ENCODE assay signal across 7 mouse cellular contexts in the genomic region with DNA sequence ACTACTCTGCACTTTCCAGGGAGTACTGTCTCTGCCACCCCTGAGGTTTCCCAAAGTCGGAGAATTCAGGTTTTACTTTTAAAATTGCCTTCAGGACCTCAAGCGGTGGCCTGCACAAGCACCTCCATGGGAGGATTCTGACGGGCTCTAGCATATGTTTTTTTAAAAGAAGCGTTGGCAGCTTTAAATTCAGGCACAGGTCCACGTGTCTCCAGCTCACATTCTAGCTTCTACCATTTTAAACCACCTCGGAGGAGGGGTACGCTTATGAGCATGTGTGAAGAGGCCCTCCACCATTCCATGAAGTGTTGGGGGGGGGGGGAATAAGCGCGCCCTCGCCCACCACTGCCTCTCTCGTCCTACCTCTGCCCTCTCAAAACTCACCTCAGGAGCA. TPM values are rescaled to one million over a fixed set of nuclear protein-coding genes. Genes with fewer than 3 reads are reported as not detected.
A peak's percentile ranks its signal among the peaks of the same experiment; 100 is the strongest.
DNase-seq lines count a peak whose midpoint lies in the region; ATAC-seq lines count a peak whose summit lies in the region.

No protein-coding gene starts in this region.

- WGBS in neural tube, embryonic 11.5 days, result 4% methylated on average over 11 of the region's 11 CpGs
- 2% methylated on average over 10 of the region's 11 CpGs for WGBS in midbrain, embryonic 12.5 days

- H3K27ac ChIP-seq in neural tube, embryonic 11.5 days (ENCODE audit: low read depth, low read length), result peak overlapping the region; percentile 98
- H3K27ac ChIP-seq in midbrain, embryonic 12.5 days (replicated peaks), result peak overlapping the region; percentile 92

- no peaks in the 10 kb centered on the region for H3K27me3 ChIP-seq in neural tube, embryonic 11.5 days (ENCODE audit: control insufficient read depth, insufficient read depth, low read length)
- H3K27me3 ChIP-seq in erythroblast, embryonic 14.5 days (ENCODE audit: control insufficient read depth), result no peaks in the 10 kb centered on the region
- H3K27me3 ChIP-seq in midbrain, embryonic 12.5 days, result no peaks in the 10 kb centered on the region

- peak overlapping the region; percentile 88 for H3K4me3 ChIP-seq in neural tube, embryonic 11.5 days (ENCODE audit: low read depth, low read length)
- peak overlapping the region; percentile 82 for H3K4me3 ChIP-seq in erythroblast, embryonic 14.5 days (replicated peaks)
- peak overlapping the region; percentile 86 for H3K4me3 ChIP-seq in midbrain, embryonic 12.5 days

- peak; percentile 36 for ATAC-seq in neural tube, embryonic 11.5 days (ENCODE audit: insufficient read depth, low FRiP score, low TSS enrichment)
- peak; percentile 38 for ATAC-seq in midbrain, embryonic 12.5 days (ENCODE audit: low FRiP score, low read depth)

- DNase-seq in neural tube, embryonic 11.5 days (ENCODE audit: low spot score), result no peak
- no peak for DNase-seq in neural tube, embryonic 10.5 days (ENCODE audit: extremely low spot score, low spot score)
- DNase-seq in adipocyte (ENCODE audit: low spot score), result peak; percentile 57
- DNase-seq in layer of hippocampus, adult 8-10 months (ENCODE audit: low spot score in 2 of 2), result peak; percentile 28 to 34
- no peak for DNase-seq in adrenal gland, postnatal 4 days (ENCODE audit: low spot score in 2 of 2)

- no peaks in the 10 kb centered on the region for H3K9me3 ChIP-seq in neural tube, embryonic 11.5 days (ENCODE audit: control insufficient read depth, low read length)
- H3K9me3 ChIP-seq in erythroblast, embryonic 14.5 days (ENCODE audit: control insufficient read depth, low read length), result no peaks in the 10 kb centered on the region
- H3K9me3 ChIP-seq in midbrain, embryonic 12.5 days, result no peaks in the 10 kb centered on the region

- 0 out of 2 replicates have a peak, but pooled peaks cover 8% of the 10 kb centered on the region for H3K4me1 ChIP-seq in neural tube, embryonic 11.5 days (ENCODE audit: control insufficient read depth, insufficient read depth, low read length)
- H3K4me1 ChIP-seq in erythroblast, embryonic 14.5 days (ENCODE audit: control insufficient read depth), result peaks cover 51% of the 10 kb centered on the region
- H3K4me1 ChIP-seq in midbrain, embryonic 12.5 days, result peaks cover 16% of the 10 kb centered on the region

- no peaks in the 10 kb centered on the region for H3K36me3 ChIP-seq in neural tube, embryonic 11.5 days (ENCODE audit: control insufficient read depth, insufficient read depth, low read length)
- H3K36me3 ChIP-seq in erythroblast, embryonic 14.5 days (ENCODE audit: control insufficient read depth), result peaks cover 29% of the 10 kb centered on the region
- H3K36me3 ChIP-seq in midbrain, embryonic 12.5 days, result peaks cover 15% of the 10 kb centered on the region

- peak overlapping the region; percentile 98 for H3K9ac ChIP-seq in neural tube, embryonic 11.5 days (ENCODE audit: low read length)
- peak overlapping the region; percentile 97 for H3K9ac ChIP-seq in midbrain, embryonic 12.5 days (replicated peaks)

- peak overlapping the region; percentile 93 for H3K4me2 ChIP-seq in neural tube, embryonic 11.5 days (ENCODE audit: low read depth)
- H3K4me2 ChIP-seq in midbrain, embryonic 12.5 days (replicated peaks), result peak overlapping the region; percentile 69

RNA-seq across cellular contexts. Expression of a gene that starts 1.0 kb away (rescaled TPM):
- polyA plus RNA-seq in neural tube, embryonic 11.5 days (2014; fragmentation: Nextera tagmentation; extraction: Ambion mirVana), result 12.6 and 14.0 TPM in 2 replicates
- 0.02 and 0.03 TPM in 2 replicates for polyA plus RNA-seq in erythroblast, embryonic 14.5 days (2012)
- 10 to 100 TPM; 22.0 to 29.2 (median 24.6) TPM for total RNA-seq in layer of hippocampus, adult 8-10 months (2022)
- 16.5 and 19.2 TPM in 2 replicates for polyA plus RNA-seq in midbrain, embryonic 12.5 days (2016; fragmentation: Nextera tagmentation; extraction: Ambion mirVana)
- total RNA-seq in adrenal gland, postnatal 4 days (2021), result 10 to 100 TPM; 11.1 to 13.1 TPM

Comparison
In these comparisons a context has a peak if more than half of its experiments do, and no peak if none do; other contexts are left out.
1. DNase-seq: peak in adipocyte (single experiment) and layer of hippocampus, adult 8-10 months (2 of 2); none in neural tube, embryonic 11.5 days (single experiment), neural tube, embryonic 10.5 days (single experiment) and adrenal gland, postnatal 4 days (0 of 2).
2. RNA of a gene that starts 1.0 kb away (polyA plus RNA-seq): 16.5 to 19.2 TPM in midbrain, embryonic 12.5 days and 12.6 to 14.0 TPM in neural tube, embryonic 11.5 days; 0.02 to 0.03 TPM in erythroblast, embryonic 14.5 days; every median in the first group is over 10 times any median in the second.
3. Peak in every context shown above with its lines, with median percentiles within 50 percentile points of each other: H3K4me3 ChIP-seq.